Mouse (Mus musculus) embryonic facial prominence, embryonic 10.5 days (tissue): Measurements from ENCODE around the gene Gm20518. TPM values are rescaled to one million over a fixed set of nuclear protein-coding genes. Genes with fewer than 3 reads are reported as not detected.

ENCODE experiments used
- DNase-seq: peaks from one replicate; pipeline ENCODE4 v3.0.0-alpha.2; 2017; ENCODE audit warnings: low spot score
- H3K27ac ChIP-seq: fragments of 300-500 bp; sonication (generic); replicated peaks from 2 replicates; pipeline ENCODE4 v1.5.1; 2016; ENCODE audit warnings: mild to moderate bottlenecking
- H3K27me3 ChIP-seq: fragments of 300-500 bp; sonication (generic); replicated peaks from 2 replicates; pipeline ENCODE4 v1.6.1; 2016; ENCODE audit warnings: low read depth, mild to moderate bottlenecking; ENCODE audit not compliant: poor library complexity, severe bottlenecking
- H3K36me3 ChIP-seq: fragments of 300-500 bp; sonication (generic); replicated peaks from 2 replicates; pipeline ENCODE4 v1.6.1; 2016; ENCODE audit warnings: mild to moderate bottlenecking, moderate library complexity
- H3K4me1 ChIP-seq: fragments of 300-500 bp; sonication (generic); 2 replicates; pipeline ENCODE4 v1.6.1; 2016
- H3K4me3 ChIP-seq: fragments of 300-500 bp; sonication (generic); 2 replicates; pipeline ENCODE4 v1.5.1; 2016; ENCODE audit warnings: mild to moderate bottlenecking, moderate library complexity
- H3K9me3 ChIP-seq: fragments of 300-500 bp; sonication (generic); 2 replicates; pipeline ENCODE4 v1.6.1; 2016; ENCODE audit warnings: mild to moderate bottlenecking
- WGBS: fragments of 180-500 bp; shearing (Covaris S2); methylation state at CpG from one replicate; pipeline ENCODE4 v1.1.7; 2016; 5-methylcytosine and 5-hydroxymethylcytosine counted together
- polyA plus RNA-seq: library from polyadenylated mRNA; unstranded; fragments of >200 nt; fragmentation: Nextera tagmentation; extraction: Ambion mirVana; gene quantifications from 2 replicates; pipeline ENCODE4 v1.2.1, GENCODE M21; 2016

Gm20518 gene
- 0.35 and 0.42 TPM in 2 replicates for polyA plus RNA-seq

- H3K9me3 ChIP-seq, result no peaks in the 10 kb centered on the region
- DNase-seq, result peak; percentile 100
- peaks cover 26% of the 10 kb centered on the region for H3K4me1 ChIP-seq
- under 1% methylated on average over 38 of the region's 38 CpGs for WGBS
- H3K27me3 ChIP-seq, result no peaks in the 10 kb centered on the region
- peak within 1 kb of the TSS; percentile 98 for H3K27ac ChIP-seq
- peak within 1 kb of the TSS; percentile 98 for H3K4me3 ChIP-seq
- peaks cover 10% of the 10 kb centered on the region for H3K36me3 ChIP-seq
These were observed at the start of gene Gm20518 for GRCm38 (mm10) chr16:17891567-17891959. TSS of gene Gm20518 (minus strand) at chr16:17891671.

DNA sequence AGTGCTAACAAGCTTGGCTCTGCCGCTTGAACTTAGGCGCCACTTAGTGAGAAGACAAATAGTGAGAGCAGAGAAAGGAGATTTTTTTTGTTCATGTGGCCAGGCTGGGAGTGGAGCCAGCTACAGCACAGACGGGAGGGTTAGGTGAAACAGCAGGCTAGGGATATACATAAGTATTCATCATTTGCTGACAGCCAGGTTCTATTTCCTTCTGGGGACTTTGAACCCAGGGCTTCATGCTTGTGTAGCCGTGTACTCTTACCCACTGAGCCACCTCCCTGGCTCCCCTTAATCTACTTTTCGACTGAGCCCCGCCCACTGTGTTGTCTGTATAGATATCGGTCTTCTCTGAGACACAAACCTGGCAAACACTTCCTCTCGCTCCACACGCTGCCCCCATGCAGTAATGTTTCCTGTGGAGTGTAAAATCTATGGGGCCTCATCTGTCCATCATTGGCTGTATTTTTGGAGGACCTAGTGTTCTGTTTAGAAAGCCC lies 47.8 kb upstream of the Gm20518 start:
- Histone ChIP-seq H3K36me3 (no peaks in the 10 kb centered on the region), H3K9me3 (no peaks in the 10 kb centered on the region), H3K4me3 (no peak overlapping the region), H3K4me1 (no peaks in the 10 kb centered on the region; the same call in 1 of the 2 replicates), H3K27me3 (peaks cover 30% of the 10 kb centered on the region), H3K27ac (no peak overlapping the region)
- WGBS, result 64% methylated on average over 9 of the region's 9 CpGs
- DNase-seq, result no peak

GRCm38 (mm10) chr16:17938821-17939220 lies 47.4 kb upstream of the Gm20518 start:
- 11% methylated on average over 7 of the region's 7 CpGs for WGBS
- H3K36me3 ChIP-seq, result no peaks in the 10 kb centered on the region
- peak; percentile 74 for DNase-seq
- no peaks in the 10 kb centered on the region for H3K9me3 ChIP-seq
- no peak overlapping the region for H3K4me3 ChIP-seq
- no peak overlapping the region for H3K27ac ChIP-seq
- H3K27me3 ChIP-seq, result peaks cover 30% of the 10 kb centered on the region
- no peaks in the 10 kb centered on the region; the same call in 1 of the 2 replicates for H3K4me1 ChIP-seq

GRCm38 (mm10) chr16:17938187-17938586 lies 46.7 kb upstream of the Gm20518 start:
- Histone ChIP-seq H3K9me3 (no peaks in the 10 kb centered on the region), H3K4me3 (no peak overlapping the region), H3K27me3 (peaks cover 30% of the 10 kb centered on the region), H3K36me3 (no peaks in the 10 kb centered on the region), H3K27ac (no peak overlapping the region), H3K4me1 (no peaks in the 10 kb centered on the region; the same call in 1 of the 2 replicates)
- 79% methylated on average over 7 of the region's 7 CpGs for WGBS
- no peak for DNase-seq

GRCm38 (mm10) chr16:17936776-17937175 lies 45.3 kb upstream of the Gm20518 start:
- H3K27ac ChIP-seq, result no peak overlapping the region
- H3K27me3 ChIP-seq, result peaks cover 30% of the 10 kb centered on the region
- no peaks in the 10 kb centered on the region; the same call in 1 of the 2 replicates for H3K4me1 ChIP-seq
- H3K9me3 ChIP-seq, result no peaks in the 10 kb centered on the region
- WGBS, result 83% methylated on average over 10 of the region's 10 CpGs
- H3K4me3 ChIP-seq, result no peak overlapping the region
- no peaks in the 10 kb centered on the region for H3K36me3 ChIP-seq
- DNase-seq, result no peak

DNA sequence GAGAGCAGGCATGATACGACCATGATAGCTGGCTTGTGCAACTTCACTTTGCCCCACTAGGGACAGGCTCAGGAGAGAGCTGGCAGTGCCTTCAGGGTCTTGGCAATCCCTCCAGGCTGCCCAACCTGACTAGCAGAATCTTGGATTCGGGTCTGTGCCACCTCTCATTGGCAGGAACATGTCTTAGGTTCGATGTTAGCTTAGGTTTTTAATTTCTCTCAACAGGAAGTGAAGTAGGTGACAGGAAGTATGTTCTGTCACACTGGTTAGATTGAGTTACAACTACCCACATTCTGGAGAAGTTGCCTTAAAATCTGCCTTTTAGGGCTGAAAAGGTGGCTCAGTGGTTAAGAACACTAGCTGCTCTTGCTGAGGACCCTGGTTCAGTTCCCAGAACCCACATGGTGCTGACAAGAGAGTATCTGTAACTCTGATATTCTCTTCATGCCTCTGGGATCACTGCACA lies 43.0 kb upstream of the Gm20518 start:
- Histone ChIP-seq H3K36me3 (no peaks in the 10 kb centered on the region), H3K27me3 (peaks cover 30% of the 10 kb centered on the region), H3K27ac (no peak overlapping the region), H3K4me1 (peaks cover under 1% of the 10 kb centered on the region), H3K9me3 (no peaks in the 10 kb centered on the region), H3K4me3 (no peak overlapping the region)
- 65% methylated on average over 3 of the region's 3 CpGs for WGBS
- no peak for DNase-seq

- Histone ChIP-seq H3K4me3 (no peak overlapping the region), H3K36me3 (no peaks in the 10 kb centered on the region), H3K4me1 (peaks cover 7% of the 10 kb centered on the region), H3K27ac (no peak overlapping the region), H3K27me3 (peaks cover 28% of the 10 kb centered on the region), H3K9me3 (no peaks in the 10 kb centered on the region)
- DNase-seq, result no peak
- WGBS, result 73% methylated on average over 9 of the region's 9 CpGs
These were observed 42.3 kb upstream of the Gm20518 start for GRCm38 (mm10) chr16:17933594-17934444.

GRCm38 (mm10) chr16:17931906-17932460 lies 40.5 kb upstream of the Gm20518 start:
- Histone ChIP-seq H3K9me3 (no peaks in the 10 kb centered on the region), H3K27me3 (peaks cover 10% of the 10 kb centered on the region), H3K4me1 (peaks cover 24% of the 10 kb centered on the region), H3K4me3 (no peak overlapping the region), H3K36me3 (no peaks in the 10 kb centered on the region), H3K27ac (no peak overlapping the region)
- 79% methylated on average over 5 of the region's 5 CpGs for WGBS
- no peak for DNase-seq

- Histone ChIP-seq H3K27me3 (no peaks in the 10 kb centered on the region), H3K9me3 (no peaks in the 10 kb centered on the region), H3K36me3 (peaks cover 19% of the 10 kb centered on the region), H3K4me3 (no peak overlapping the region), H3K27ac (no peak overlapping the region), H3K4me1 (peaks cover 27% of the 10 kb centered on the region)
- DNase-seq, result no peak
- 75% methylated on average over 2 of the region's 2 CpGs for WGBS
These were observed 38.2 kb upstream of the Gm20518 start for GRCm38 (mm10) chr16:17929631-17930030.

DNA sequence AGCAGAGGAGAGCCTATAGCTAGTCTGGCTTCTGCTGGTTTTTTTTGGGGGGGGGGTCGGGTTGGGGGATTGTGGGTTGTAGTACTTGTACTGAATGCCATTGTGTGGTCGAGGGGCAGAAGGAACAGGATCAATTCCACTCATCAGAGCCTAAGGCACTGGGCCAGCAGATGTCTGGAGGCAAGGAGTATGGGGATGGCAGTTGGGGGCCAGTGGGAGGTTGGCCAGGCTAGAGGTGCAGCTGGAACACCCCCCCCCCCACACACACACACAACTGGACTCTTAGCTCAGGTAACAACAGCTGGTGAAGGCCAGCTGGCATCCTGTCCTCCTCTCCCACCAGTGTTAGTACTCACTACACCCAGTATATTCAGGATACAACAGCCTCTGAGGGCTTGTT lies 37.7 kb upstream of the Gm20518 start:
- Histone ChIP-seq H3K4me1 (peaks cover 27% of the 10 kb centered on the region), H3K27me3 (no peaks in the 10 kb centered on the region), H3K36me3 (peaks cover 23% of the 10 kb centered on the region), H3K4me3 (peak overlapping the region; percentile 95), H3K27ac (peak overlapping the region; percentile 88), H3K9me3 (no peaks in the 10 kb centered on the region)
- 10% methylated on average over 2 of the region's 2 CpGs for WGBS
- no peak for DNase-seq

DNA sequence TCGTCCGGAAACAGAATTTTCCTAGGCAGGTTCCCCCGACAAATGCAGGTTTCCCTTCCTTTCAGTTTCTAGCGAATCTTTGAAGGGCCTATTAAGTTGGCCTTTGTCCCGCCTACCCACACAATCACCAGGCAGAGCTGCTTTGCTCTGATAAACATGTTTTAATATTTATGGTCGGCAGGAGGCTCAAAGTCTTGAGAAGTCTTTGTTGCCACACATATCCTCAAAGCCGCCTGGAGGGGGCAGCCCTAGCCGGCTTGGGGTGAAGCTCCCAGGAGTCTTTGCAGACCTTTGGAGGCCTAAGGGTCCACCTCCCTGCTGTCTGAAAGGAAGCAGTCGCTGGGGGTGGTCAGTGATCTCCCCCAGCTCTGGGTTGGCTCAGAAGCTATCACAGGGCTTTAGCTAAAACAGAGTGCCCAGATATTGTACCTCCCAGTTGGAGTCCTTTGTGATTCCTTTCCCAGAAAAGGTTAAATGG lies 37.2 kb upstream of the Gm20518 start:
- Histone ChIP-seq H3K36me3 (peaks cover 24% of the 10 kb centered on the region), H3K4me3 (peak overlapping the region; percentile 95), H3K27me3 (no peaks in the 10 kb centered on the region), H3K27ac (peak overlapping the region; percentile 88), H3K4me1 (peaks cover 27% of the 10 kb centered on the region), H3K9me3 (no peaks in the 10 kb centered on the region)
- WGBS, result 1% methylated on average over 9 of the region's 9 CpGs
- DNase-seq, result peak; percentile 82

DNA sequence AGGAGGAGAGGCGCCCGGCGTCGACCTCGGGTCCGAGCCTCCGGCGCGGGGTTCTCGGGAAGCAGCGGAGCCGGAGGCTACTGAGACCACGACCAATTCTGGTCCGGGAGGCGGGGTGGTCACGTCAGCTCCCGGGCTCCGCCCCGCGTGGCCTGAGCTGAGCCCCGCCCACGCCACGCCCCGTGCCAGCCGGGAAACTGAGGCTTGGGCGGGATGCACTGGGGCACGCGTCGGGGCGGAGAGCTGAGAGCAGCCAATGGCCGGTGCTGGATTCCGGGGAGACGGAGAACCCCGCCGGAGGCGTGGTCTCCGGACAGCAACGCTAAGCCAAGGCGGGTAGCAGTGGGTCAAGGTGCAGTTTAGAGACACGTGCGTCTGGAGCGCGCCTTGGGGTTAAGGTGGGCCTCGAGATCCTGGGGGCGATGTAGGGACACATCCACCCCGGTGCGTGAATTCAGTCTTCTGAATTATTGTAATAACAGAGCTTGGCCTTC lies 36.7 kb upstream of the Gm20518 start, which contains the start of gene Slc25a1:
Slc25a1 (minus strand) TSS at position 133 of the 494 bp plus-strand sequence.
- Histone ChIP-seq H3K4me3 (peak within 1 kb of the TSS; percentile 95), H3K27me3 (no peaks in the 10 kb centered on the region), H3K36me3 (peaks cover 24% of the 10 kb centered on the region), H3K27ac (peak within 1 kb of the TSS; percentile 88), H3K9me3 (no peaks in the 10 kb centered on the region), H3K4me1 (peaks cover 30% of the 10 kb centered on the region)
- 0% methylated on average over 47 of the region's 47 CpGs for WGBS
- peak; percentile 90 for DNase-seq
